Mouse (Mus musculus): ENCODE data around the gene Clk3. TPM values are rescaled to one million over a fixed set of nuclear protein-coding genes. Genes with fewer than 3 reads are reported as not detected.
A peak's percentile ranks its signal among the peaks of the same experiment; 100 is the strongest.

Clk3 gene
- total RNA-seq (2014; fragmentation: Nextera tagmentation), result 95.9 and 119 TPM in 2 replicates
- total RNA-seq (2017), result 53.8 and 56.8 TPM in 2 replicates
- polyA plus RNA-seq (2012), result 33.0 and 36.9 TPM in 2 replicates

- Histone ChIP-seq H3K4me1 (ENCODE audit: insufficient read depth, low read depth, low read length) (peaks cover 77% of the 10 kb centered on the region), H3K9me3 (replicated peaks) (no peaks in the 10 kb centered on the region), H3K36me3 (replicated peaks) (peaks cover 26% of the 10 kb centered on the region), H3K27me3 (ENCODE audit: insufficient read depth, low read length) (no peaks in the 10 kb centered on the region; the same call in 1 of the 2 replicates), H3K4me3 (ENCODE audit: low read depth, low read length) (peak within 1 kb of the TSS; percentile 95)
- DNase-seq (ENCODE audit: low spot score), result peak; percentile 61
- TF ChIP-seq CTCF (IDR thresholded peaks at IDR 0.05; ENCODE audit: low read depth, low read length) (no peak), GATA2 (IDR thresholded peaks at IDR 0.05; ENCODE audit: borderline replicate concordance, low read depth, low read length) (no peak), GATA1 (IDR thresholded peaks at IDR 0.05; ENCODE audit: borderline replicate concordance, low read length) (no peak), TAL1 (conservative IDR thresholded peaks at IDR 0.05; ENCODE audit: low read depth, low read length) (no peak), POLR2AphosphoS5 (IDR thresholded peaks at IDR 0.05; ENCODE audit: insufficient replicate concordance, low read depth, low read length) (no peak)
- no peak for ATAC-seq (ENCODE audit: extremely low read depth, insufficient number of reproducible peaks, low FRiP score, poor library complexity, severe bottlenecking)
These were observed at the start of gene Clk3 for GRCm38 (mm10) chr9:57765364-57766351. TSS of gene Clk3 (minus strand) at chr9:57765860.

GRCm38 (mm10) chr9:57814866-57815265 is 49.2 kb upstream of the Clk3 start:
- H3K4me1 ChIP-seq (ENCODE audit: insufficient read depth, low read depth, low read length), result peaks cover 21% of the 10 kb centered on the region
- no peak for TF ChIP-seq GATA1 (IDR thresholded peaks at IDR 0.05; ENCODE audit: borderline replicate concordance, low read length)
- H3K27me3 ChIP-seq (ENCODE audit: insufficient read depth, low read length), result no peaks in the 10 kb centered on the region
- no peak for DNase-seq (ENCODE audit: low spot score)
- no peak for ATAC-seq (ENCODE audit: extremely low read depth, insufficient number of reproducible peaks, low FRiP score, poor library complexity, severe bottlenecking)
- peaks cover 31% of the 10 kb centered on the region for H3K36me3 ChIP-seq (replicated peaks)
- no peak overlapping the region for H3K4me3 ChIP-seq (ENCODE audit: low read depth, low read length)
- H3K9me3 ChIP-seq (replicated peaks), result no peaks in the 10 kb centered on the region

- TF ChIP-seq TAL1 (conservative IDR thresholded peaks at IDR 0.05; ENCODE audit: low read depth, low read length), result no peak
- TF ChIP-seq GATA1 (IDR thresholded peaks at IDR 0.05; ENCODE audit: borderline replicate concordance, low read length), result no peak
- no peak for TF ChIP-seq GATA2 (IDR thresholded peaks at IDR 0.05; ENCODE audit: borderline replicate concordance, low read depth, low read length)
- TF ChIP-seq POLR2AphosphoS5 (IDR thresholded peaks at IDR 0.05; ENCODE audit: insufficient replicate concordance, low read depth, low read length), result no peak
- TF ChIP-seq CTCF (IDR thresholded peaks at IDR 0.05; ENCODE audit: low read depth, low read length), result no peak
- no peak for DNase-seq (ENCODE audit: low spot score)
- no peaks in the 10 kb centered on the region for H3K27me3 ChIP-seq (ENCODE audit: insufficient read depth, low read length)
- H3K4me1 ChIP-seq (ENCODE audit: insufficient read depth, low read depth, low read length), result peaks cover 17% of the 10 kb centered on the region
- H3K4me3 ChIP-seq (ENCODE audit: low read depth, low read length), result no peak overlapping the region
- no peaks in the 10 kb centered on the region for H3K9me3 ChIP-seq (replicated peaks)
- ATAC-seq (ENCODE audit: extremely low read depth, insufficient number of reproducible peaks, low FRiP score, poor library complexity, severe bottlenecking), result no peak
- peaks cover 38% of the 10 kb centered on the region for H3K36me3 ChIP-seq (replicated peaks)
These were observed 48.4 kb upstream of the Clk3 start for GRCm38 (mm10) chr9:57814014-57814413.

GRCm38 (mm10) chr9:57811793-57812733 is 46.4 kb upstream of the Clk3 start:
- Histone ChIP-seq H3K4me1 (ENCODE audit: insufficient read depth, low read depth, low read length) (peaks cover 14% of the 10 kb centered on the region), H3K4me3 (ENCODE audit: low read depth, low read length) (no peak overlapping the region), H3K27me3 (ENCODE audit: insufficient read depth, low read length) (no peaks in the 10 kb centered on the region), H3K9me3 (replicated peaks) (no peaks in the 10 kb centered on the region), H3K36me3 (replicated peaks) (peaks cover 57% of the 10 kb centered on the region)
- no peak for TF ChIP-seq POLR2AphosphoS5 (IDR thresholded peaks at IDR 0.05; ENCODE audit: insufficient replicate concordance, low read depth, low read length)
- TF ChIP-seq CTCF (IDR thresholded peaks at IDR 0.05; ENCODE audit: low read depth, low read length), result no peak
- TF ChIP-seq GATA2 (IDR thresholded peaks at IDR 0.05; ENCODE audit: borderline replicate concordance, low read depth, low read length), result no peak
- TF ChIP-seq TAL1 (conservative IDR thresholded peaks at IDR 0.05; ENCODE audit: low read depth, low read length), result no peak
- no peak for TF ChIP-seq GATA1 (IDR thresholded peaks at IDR 0.05; ENCODE audit: borderline replicate concordance, low read length)
- ATAC-seq (ENCODE audit: extremely low read depth, insufficient number of reproducible peaks, low FRiP score, poor library complexity, severe bottlenecking) (no peak), DNase-seq (ENCODE audit: low spot score) (no peak)

- Histone ChIP-seq H3K4me1 (ENCODE audit: insufficient read depth, low read depth, low read length) (peaks cover 27% of the 10 kb centered on the region), H3K4me3 (ENCODE audit: low read depth, low read length) (no peak overlapping the region), H3K36me3 (replicated peaks) (peaks cover 66% of the 10 kb centered on the region), H3K9me3 (replicated peaks) (no peaks in the 10 kb centered on the region), H3K27me3 (ENCODE audit: insufficient read depth, low read length) (no peaks in the 10 kb centered on the region)
- DNase-seq (ENCODE audit: low spot score) (no peak), ATAC-seq (ENCODE audit: extremely low read depth, insufficient number of reproducible peaks, low FRiP score, poor library complexity, severe bottlenecking) (no peak)
- TF ChIP-seq POLR2AphosphoS5 (IDR thresholded peaks at IDR 0.05; ENCODE audit: insufficient replicate concordance, low read depth, low read length) (no peak), CTCF (IDR thresholded peaks at IDR 0.05; ENCODE audit: low read depth, low read length) (no peak), TAL1 (conservative IDR thresholded peaks at IDR 0.05; ENCODE audit: low read depth, low read length) (no peak), GATA1 (IDR thresholded peaks at IDR 0.05; ENCODE audit: borderline replicate concordance, low read length) (no peak), GATA2 (IDR thresholded peaks at IDR 0.05; ENCODE audit: borderline replicate concordance, low read depth, low read length) (no peak)
These were observed 45.0 kb upstream of the Clk3 start for GRCm38 (mm10) chr9:57810691-57811090.

All from G1E (cell line).